Mouse (Mus musculus): Measurements from ENCODE around the gene Il31. TPM values are rescaled to one million over a fixed set of nuclear protein-coding genes. Genes with fewer than 3 reads are reported as not detected.

Il31 gene
- polyA plus RNA-seq, 1 experiment from 2014 or later = not detected

DNA sequence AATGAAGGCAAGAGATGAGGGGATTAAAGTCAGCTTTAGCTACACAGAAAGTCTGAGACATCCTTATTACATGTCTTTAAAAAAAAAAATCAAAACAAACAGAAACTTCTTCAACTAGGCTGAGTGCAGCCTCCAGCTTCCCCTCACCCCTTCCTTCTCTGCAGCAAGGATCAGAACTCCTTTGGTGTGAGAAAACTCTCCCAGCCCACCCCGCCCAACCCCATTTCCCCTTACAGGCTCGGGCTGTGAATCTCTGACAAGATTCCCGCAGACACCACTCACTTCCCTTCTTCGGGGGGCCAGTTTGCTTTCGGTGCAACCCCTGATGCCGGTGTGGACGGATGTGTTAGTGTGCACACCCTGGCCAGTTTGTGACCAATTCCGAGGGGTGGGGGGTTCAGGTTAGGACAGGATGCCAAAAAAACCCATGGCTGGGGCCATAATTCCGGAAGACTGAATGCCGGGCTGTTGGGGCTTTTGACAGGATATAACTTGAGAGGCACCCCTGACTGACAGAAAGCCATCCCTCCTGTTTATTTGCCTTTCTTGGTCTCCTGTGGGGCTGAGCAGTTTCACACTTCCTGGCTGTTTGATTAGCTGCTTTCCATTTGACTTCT lies 18.4 kb downstream of the Il31 start:
- Histone ChIP-seq H3K4me2 (peak overlapping the region; percentile 28), H3K9me3 (no peaks in the 10 kb centered on the region), H3K9ac (replicated peaks) (no peak overlapping the region), H3K27ac (peak overlapping the region; percentile 29; the same call in 1 of the 2 replicates), H3K27me3 (no peaks in the 10 kb centered on the region; the same call in 1 of the 2 replicates), H3K4me1 (replicated peaks) (peaks cover 3% of the 10 kb centered on the region; the same call in 1 of the 2 replicates), H3K4me3 (replicated peaks) (peak overlapping the region; percentile 12; the same call in 1 of the 2 replicates), H3K36me3 (no peaks in the 10 kb centered on the region)
- ATAC-seq (ENCODE audit: insufficient number of reproducible peaks, insufficient read depth, low FRiP score, low TSS enrichment, low read depth) = no peak
- 25% methylated on average over 10 of the region's 10 CpGs for WGBS

DNA sequence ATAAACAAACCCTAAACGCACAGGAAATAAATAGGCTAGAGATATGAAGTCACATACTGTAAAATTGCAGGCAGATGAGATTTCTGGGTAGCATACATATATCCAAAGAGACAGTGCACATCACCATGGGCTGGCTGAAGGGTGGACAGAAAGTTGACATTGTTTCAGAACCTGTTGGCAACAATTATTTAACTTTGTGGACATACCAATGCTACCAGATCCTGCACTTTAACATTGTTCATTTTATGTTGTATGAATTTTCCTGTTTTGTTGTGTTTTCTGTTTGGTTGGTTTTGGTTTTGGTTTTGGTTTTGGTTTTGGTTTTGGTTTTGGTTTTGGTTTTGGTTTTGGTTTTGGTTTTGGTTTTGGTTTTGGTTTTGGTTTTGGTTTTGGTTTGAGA lies 24.7 kb downstream of the Il31 start:
- Histone ChIP-seq H3K4me3 (replicated peaks) (no peak overlapping the region), H3K4me1 (replicated peaks) (no peaks in the 10 kb centered on the region), H3K36me3 (no peaks in the 10 kb centered on the region), H3K27me3 (no peaks in the 10 kb centered on the region), H3K9me3 (no peaks in the 10 kb centered on the region), H3K9ac (replicated peaks) (no peak overlapping the region), H3K4me2 (no peak overlapping the region), H3K27ac (no peak overlapping the region)
- 86% methylated on average over 1 of the region's 1 CpGs for WGBS
- ATAC-seq (ENCODE audit: insufficient number of reproducible peaks, insufficient read depth, low FRiP score, low TSS enrichment, low read depth) = no peak

DNA sequence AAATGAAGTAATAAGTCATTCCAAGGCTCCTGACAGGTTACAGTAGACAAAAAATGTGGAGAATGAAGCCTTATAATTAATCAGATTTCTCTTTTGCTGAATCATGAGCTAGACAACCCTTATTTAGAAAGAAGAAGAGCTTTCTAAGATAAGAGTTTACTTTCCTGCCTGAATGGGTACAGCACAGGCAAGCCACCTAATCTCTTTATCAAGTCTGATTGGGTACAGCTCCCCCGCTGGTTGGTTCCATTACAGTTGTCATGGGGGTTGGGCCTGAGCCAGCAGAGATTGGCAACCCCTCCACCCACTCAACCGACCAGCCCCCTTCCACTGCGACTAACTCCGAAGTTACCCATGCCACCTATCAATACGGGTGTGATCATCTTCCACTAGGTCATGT lies 27.9 kb downstream of the Il31 start:
- H3K27me3 ChIP-seq = no peaks in the 10 kb centered on the region
- H3K27ac ChIP-seq = no peak overlapping the region
- H3K9ac ChIP-seq (replicated peaks) = no peak overlapping the region
- no peaks in the 10 kb centered on the region for H3K4me1 ChIP-seq (replicated peaks)
- H3K4me2 ChIP-seq = no peak overlapping the region
- H3K36me3 ChIP-seq = peaks cover 10% of the 10 kb centered on the region
- H3K9me3 ChIP-seq = no peaks in the 10 kb centered on the region
- no peak for ATAC-seq (ENCODE audit: insufficient number of reproducible peaks, insufficient read depth, low FRiP score, low TSS enrichment, low read depth)
- H3K4me3 ChIP-seq (replicated peaks) = no peak overlapping the region
- 70% methylated on average over 5 of the region's 5 CpGs for WGBS

DNA sequence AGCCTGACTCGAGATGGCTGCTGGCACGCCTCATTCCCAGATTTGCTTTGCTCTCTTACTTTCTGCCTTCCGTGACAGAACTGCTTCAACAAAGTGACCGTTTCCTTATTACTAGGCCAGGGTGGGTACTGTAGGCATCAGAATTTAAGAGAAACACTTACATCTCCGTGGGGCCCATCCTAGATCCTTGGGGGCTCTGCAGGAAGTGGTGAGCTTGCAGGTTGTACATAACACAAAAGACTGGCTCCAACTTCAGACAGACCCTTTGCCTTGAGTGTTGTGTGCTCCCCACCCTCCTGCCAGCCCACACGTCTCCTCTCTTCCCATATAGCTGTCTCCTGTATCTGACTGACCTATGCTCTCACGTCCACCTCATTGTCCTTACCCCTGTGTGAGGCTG lies 37.4 kb downstream of the Il31 start:
- WGBS = 88% methylated on average over 7 of the region's 7 CpGs
- Histone ChIP-seq H3K4me1 (replicated peaks) (peaks cover 12% of the 10 kb centered on the region; the same call in 1 of the 2 replicates), H3K4me3 (replicated peaks) (no peak overlapping the region), H3K9me3 (no peaks in the 10 kb centered on the region), H3K9ac (replicated peaks) (no peak overlapping the region), H3K4me2 (no peak overlapping the region), H3K36me3 (peaks cover 93% of the 10 kb centered on the region), H3K27ac (no peak overlapping the region), H3K27me3 (no peaks in the 10 kb centered on the region)
- no peak for ATAC-seq (ENCODE audit: insufficient number of reproducible peaks, insufficient read depth, low FRiP score, low TSS enrichment, low read depth)

DNA sequence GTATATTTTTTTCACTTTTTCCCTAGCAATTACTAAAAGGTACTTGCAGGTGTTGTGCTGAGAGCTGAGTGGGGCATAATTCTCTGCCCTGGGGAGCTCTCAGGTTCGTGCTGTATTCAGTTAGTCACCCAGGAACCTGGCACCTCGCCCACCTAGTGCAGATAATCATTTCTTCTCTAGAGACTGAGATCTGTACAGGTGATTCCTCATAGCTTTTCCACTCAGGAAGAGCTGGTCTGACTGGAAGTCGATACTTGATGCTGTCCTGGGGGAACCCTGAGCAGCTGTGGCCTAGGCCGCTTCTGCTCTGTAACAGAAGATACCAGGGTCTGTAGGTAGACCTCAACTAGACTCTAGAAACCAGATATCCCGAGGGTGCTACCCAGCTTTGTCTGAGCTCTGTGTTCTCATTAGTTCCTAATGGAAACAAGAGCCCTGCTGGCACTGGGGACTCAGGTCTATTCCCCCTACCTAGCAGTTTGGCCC lies 44.4 kb downstream of the Il31 start:
- peaks cover 85% of the 10 kb centered on the region for H3K36me3 ChIP-seq
- no peak overlapping the region for H3K4me2 ChIP-seq
- H3K4me3 ChIP-seq (replicated peaks) = no peak overlapping the region
- no peak for ATAC-seq (ENCODE audit: insufficient number of reproducible peaks, insufficient read depth, low FRiP score, low TSS enrichment, low read depth)
- no peak overlapping the region for H3K27ac ChIP-seq
- H3K4me1 ChIP-seq (replicated peaks) = peaks cover 12% of the 10 kb centered on the region; the same call in 1 of the 2 replicates
- H3K9me3 ChIP-seq = no peaks in the 10 kb centered on the region
- no peak overlapping the region for H3K9ac ChIP-seq (replicated peaks)
- 86% methylated on average over 5 of the region's 5 CpGs for WGBS
- H3K27me3 ChIP-seq = no peaks in the 10 kb centered on the region

DNA sequence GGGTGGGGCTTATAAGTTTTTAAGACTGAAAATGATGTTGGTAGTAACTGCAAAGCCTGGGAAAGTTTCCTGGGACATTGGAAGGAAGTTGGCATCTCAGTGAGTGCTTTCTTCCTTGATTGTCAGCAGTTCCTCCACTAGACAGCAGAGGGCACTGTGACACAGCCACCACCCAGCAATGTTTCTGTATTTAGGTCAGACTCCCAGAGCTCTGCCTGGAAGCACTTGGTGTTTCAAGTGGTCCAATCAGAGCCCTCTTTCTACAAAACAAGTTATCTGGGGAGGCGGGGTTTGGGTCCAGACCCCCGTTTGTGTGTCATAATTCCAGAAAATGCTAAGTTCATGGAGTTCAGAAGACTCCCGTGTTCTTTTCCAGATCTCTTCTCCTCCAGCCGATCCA lies 45.2 kb downstream of the Il31 start:
- Histone ChIP-seq H3K27ac (no peak overlapping the region), H3K9me3 (no peaks in the 10 kb centered on the region), H3K9ac (replicated peaks) (no peak overlapping the region), H3K4me2 (no peak overlapping the region), H3K27me3 (no peaks in the 10 kb centered on the region), H3K4me1 (replicated peaks) (peaks cover 7% of the 10 kb centered on the region; the same call in 1 of the 2 replicates), H3K36me3 (peaks cover 77% of the 10 kb centered on the region), H3K4me3 (replicated peaks) (no peak overlapping the region)
- 50% methylated on average over 4 of the region's 4 CpGs for WGBS
- no peak for ATAC-seq (ENCODE audit: insufficient number of reproducible peaks, insufficient read depth, low FRiP score, low TSS enrichment, low read depth)

DNA sequence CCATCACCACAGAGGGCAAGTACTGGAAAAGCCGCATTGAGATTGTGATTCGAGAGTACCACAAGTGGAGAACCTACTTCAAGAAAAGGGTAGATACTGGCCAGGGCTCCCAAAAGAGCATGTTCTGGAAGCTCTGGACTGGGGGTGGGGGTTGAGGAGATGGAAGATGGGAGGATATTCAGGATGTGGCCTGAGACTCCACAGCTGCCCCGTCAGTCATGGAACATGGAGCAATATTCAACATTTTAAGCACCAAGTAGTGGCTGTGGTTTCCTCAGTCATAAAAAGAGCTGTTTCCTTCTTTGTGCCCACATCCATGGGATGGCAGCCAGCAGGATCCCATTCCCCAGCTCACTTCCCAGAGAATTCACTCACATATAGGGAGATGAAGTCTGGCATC lies 47.0 kb downstream of the Il31 start:
- H3K4me3 ChIP-seq (replicated peaks) = no peak overlapping the region
- H3K27ac ChIP-seq = no peak overlapping the region
- H3K4me1 ChIP-seq (replicated peaks) = no peaks in the 10 kb centered on the region
- H3K9ac ChIP-seq (replicated peaks) = no peak overlapping the region
- 94% methylated on average over 3 of the region's 3 CpGs for WGBS
- H3K4me2 ChIP-seq = no peak overlapping the region
- peaks cover 63% of the 10 kb centered on the region for H3K36me3 ChIP-seq
- no peaks in the 10 kb centered on the region for H3K9me3 ChIP-seq
- no peaks in the 10 kb centered on the region for H3K27me3 ChIP-seq
- no peak for ATAC-seq (ENCODE audit: insufficient number of reproducible peaks, insufficient read depth, low FRiP score, low TSS enrichment, low read depth)

DNA sequence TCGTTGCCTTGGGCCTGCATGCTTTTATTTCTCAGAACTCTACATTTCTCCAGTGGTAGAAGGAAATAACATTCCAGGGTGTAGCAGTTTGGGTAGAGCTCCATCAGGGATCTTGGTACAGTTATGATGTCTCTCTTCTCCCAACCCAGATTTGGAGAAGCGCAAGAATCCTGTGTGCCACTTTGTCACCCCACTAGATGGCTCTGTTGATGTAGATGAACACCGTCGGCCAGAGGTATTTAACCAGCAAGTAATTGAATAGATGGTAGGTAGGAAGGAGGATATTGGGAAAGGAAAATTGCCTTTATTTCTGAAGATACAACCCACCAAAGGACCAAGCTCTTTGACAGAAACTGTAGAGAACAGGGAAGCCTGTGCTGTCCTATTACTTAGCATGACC lies 48.6 kb downstream of the Il31 start:
- H3K27ac ChIP-seq = no peak overlapping the region
- ATAC-seq (ENCODE audit: insufficient number of reproducible peaks, insufficient read depth, low FRiP score, low TSS enrichment, low read depth) = no peak
- WGBS = 71% methylated on average over 4 of the region's 4 CpGs
- H3K4me1 ChIP-seq (replicated peaks) = 0 out of 2 replicates have a peak, but pooled peaks cover 11% of the 10 kb centered on the region
- peaks cover 48% of the 10 kb centered on the region for H3K36me3 ChIP-seq
- no peak overlapping the region for H3K9ac ChIP-seq (replicated peaks)
- H3K9me3 ChIP-seq = no peaks in the 10 kb centered on the region
- H3K4me2 ChIP-seq = no peak overlapping the region
- no peak overlapping the region for H3K4me3 ChIP-seq (replicated peaks)
- H3K27me3 ChIP-seq = no peaks in the 10 kb centered on the region

DNA sequence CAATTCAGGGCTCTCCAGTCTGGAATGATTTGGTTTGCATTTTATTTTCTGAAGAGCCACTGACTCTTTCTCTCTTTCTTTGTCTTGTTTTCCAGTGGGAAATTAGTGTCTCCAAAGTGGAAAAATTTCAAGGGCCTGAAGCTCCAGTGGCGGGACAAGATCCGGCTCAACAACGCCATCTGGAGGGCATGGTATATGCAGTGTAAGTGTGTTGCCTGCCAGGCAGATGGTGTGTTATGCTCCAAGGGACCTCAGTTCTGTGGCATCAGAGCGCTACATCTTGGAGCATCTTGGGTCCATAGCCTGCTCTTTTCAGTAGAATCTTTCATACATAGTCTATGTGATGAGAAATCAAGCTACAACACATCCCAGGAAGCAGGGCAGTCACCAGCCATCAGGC lies 49.3 kb downstream of the Il31 start:
- Histone ChIP-seq H3K4me3 (replicated peaks) (no peak overlapping the region), H3K27ac (no peak overlapping the region), H3K9me3 (no peaks in the 10 kb centered on the region), H3K36me3 (peaks cover 41% of the 10 kb centered on the region), H3K27me3 (no peaks in the 10 kb centered on the region), H3K4me1 (replicated peaks) (0 out of 2 replicates have a peak, but pooled peaks cover 12% of the 10 kb centered on the region), H3K9ac (replicated peaks) (no peak overlapping the region), H3K4me2 (no peak overlapping the region)
- no peak for ATAC-seq (ENCODE audit: insufficient number of reproducible peaks, insufficient read depth, low FRiP score, low TSS enrichment, low read depth)
- 86% methylated on average over 4 of the region's 4 CpGs for WGBS

DNA sequence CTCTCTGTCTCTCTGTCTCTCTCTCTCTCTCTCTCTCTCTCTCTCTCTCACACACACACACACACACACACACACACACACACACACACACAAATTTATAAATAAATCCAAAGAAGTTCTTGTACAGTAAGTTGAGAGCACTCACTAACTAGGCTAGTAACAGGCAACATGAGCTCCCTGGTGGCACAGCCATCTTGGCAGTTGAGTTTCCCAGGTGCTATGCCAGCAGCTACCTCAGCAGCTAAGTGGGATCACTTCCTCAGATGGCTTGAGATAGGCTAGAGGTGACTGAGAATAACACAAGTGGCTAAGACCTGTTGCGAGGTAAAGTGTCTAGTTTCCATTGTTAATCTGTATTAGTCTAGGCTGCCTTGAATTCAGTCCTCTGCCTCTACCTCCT lies 50.0 kb downstream of the Il31 start:
- Histone ChIP-seq H3K9ac (replicated peaks) (no peak overlapping the region), H3K27ac (no peak overlapping the region), H3K9me3 (no peaks in the 10 kb centered on the region), H3K4me1 (replicated peaks) (0 out of 2 replicates have a peak, but pooled peaks cover 12% of the 10 kb centered on the region), H3K27me3 (no peaks in the 10 kb centered on the region), H3K36me3 (peaks cover 35% of the 10 kb centered on the region), H3K4me3 (replicated peaks) (no peak overlapping the region), H3K4me2 (no peak overlapping the region)
- 94% methylated on average over 1 of the region's 1 CpGs for WGBS
- ATAC-seq (ENCODE audit: insufficient number of reproducible peaks, insufficient read depth, low FRiP score, low TSS enrichment, low read depth) = no peak

DNA sequence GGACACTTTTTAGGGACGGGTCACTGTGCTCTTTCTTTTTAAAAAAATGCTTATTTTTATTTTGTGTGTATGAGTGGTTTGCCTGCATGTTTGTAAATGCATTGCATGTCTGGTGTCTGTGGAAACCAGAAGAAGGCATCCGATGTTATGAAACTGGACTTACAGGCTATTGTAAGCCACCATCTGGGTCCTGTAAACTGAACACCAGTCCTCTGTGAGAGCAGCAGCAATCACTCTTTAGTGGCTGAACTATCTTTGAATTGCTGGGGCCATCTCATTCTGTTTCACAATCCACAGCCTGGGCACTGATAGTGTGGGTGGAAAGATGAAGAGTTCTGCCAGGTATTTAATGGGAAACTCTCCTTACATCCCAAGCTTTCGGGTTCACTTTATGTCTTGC lies 50.9 kb downstream of the Il31 start:
- H3K4me2 ChIP-seq = no peak overlapping the region
- no peak overlapping the region for H3K27ac ChIP-seq
- H3K36me3 ChIP-seq = peaks cover 31% of the 10 kb centered on the region
- ATAC-seq (ENCODE audit: insufficient number of reproducible peaks, insufficient read depth, low FRiP score, low TSS enrichment, low read depth) = no peak
- 0 out of 2 replicates have a peak, but pooled peaks cover 12% of the 10 kb centered on the region for H3K4me1 ChIP-seq (replicated peaks)
- no peak overlapping the region for H3K4me3 ChIP-seq (replicated peaks)
- no peak overlapping the region for H3K9ac ChIP-seq (replicated peaks)
- WGBS = 87% methylated on average over 3 of the region's 3 CpGs
- H3K9me3 ChIP-seq = no peaks in the 10 kb centered on the region
- H3K27me3 ChIP-seq = no peaks in the 10 kb centered on the region

DNA sequence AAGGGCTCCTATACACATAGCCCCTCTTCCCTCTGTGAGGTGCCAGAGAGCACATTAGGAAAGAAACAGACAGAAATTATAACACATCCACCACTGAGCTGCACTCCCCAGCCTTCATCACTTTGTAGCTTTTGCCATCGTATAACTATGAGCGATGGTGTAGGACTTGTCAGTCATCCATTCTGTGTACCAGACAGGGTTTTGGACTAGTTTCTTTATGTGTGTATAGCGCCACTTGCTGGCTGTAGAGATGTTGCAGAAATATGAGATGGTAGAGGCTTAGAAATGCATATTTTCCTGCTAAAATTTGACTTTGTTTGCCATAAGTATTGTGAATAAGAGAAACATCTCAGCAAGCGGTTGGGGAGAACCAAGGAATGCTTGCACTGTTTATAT lies 52.5 kb downstream of the Il31 start:
- Histone ChIP-seq H3K36me3 (peaks cover 15% of the 10 kb centered on the region; the same call in 1 of the 2 replicates), H3K9ac (replicated peaks) (no peak overlapping the region), H3K4me2 (no peak overlapping the region), H3K9me3 (no peaks in the 10 kb centered on the region), H3K4me3 (replicated peaks) (no peak overlapping the region), H3K27ac (no peak overlapping the region), H3K27me3 (no peaks in the 10 kb centered on the region), H3K4me1 (replicated peaks) (0 out of 2 replicates have a peak, but pooled peaks cover 12% of the 10 kb centered on the region)
- no peak for ATAC-seq (ENCODE audit: insufficient number of reproducible peaks, insufficient read depth, low FRiP score, low TSS enrichment, low read depth)
- 48% methylated on average over 4 of the region's 4 CpGs for WGBS

Data from limb, embryonic 12.5 days (tissue).